Mouse (Mus musculus) limb, embryonic 14.5 days (tissue): Measurements from ENCODE around the gene B3gntl1. TPM values are rescaled to one million over a fixed set of nuclear protein-coding genes. Genes with fewer than 3 reads are reported as not detected.

Experiments used
- ATAC-seq: fragments of 200-750 bp; cut with Nextera tagmentation; 2 replicates; pipeline ENCODE4 v1.8.0; 2017; ENCODE audit warnings: low read depth, moderate number of reproducible peaks, moderate TSS enrichment; ENCODE audit not compliant: low FRiP score
- DNase-seq: peaks from one replicate; pipeline ENCODE4 v3.0.0-alpha.2; 2015; ENCODE audit warnings: low spot score
- H3K27ac ChIP-seq: fragments of 300-500 bp; sonication (generic); replicated peaks from 2 replicates; pipeline ENCODE4 v1.5.1; 2014; ENCODE audit warnings: low read depth, mild to moderate bottlenecking, low read length, moderate library complexity, mixed read lengths
- H3K27me3 ChIP-seq: fragments of 300-500 bp; sonication (generic); 2 replicates; pipeline ENCODE4 v1.6.1; 2014; ENCODE audit warnings: low read length, mixed read lengths; ENCODE audit not compliant: control insufficient read depth, insufficient read depth
- H3K36me3 ChIP-seq: fragments of 300-500 bp; sonication (generic); 2 replicates; pipeline ENCODE4 v1.6.1; 2014; ENCODE audit warnings: mild to moderate bottlenecking, low read length, moderate library complexity, mixed read lengths; ENCODE audit not compliant: control insufficient read depth, insufficient read depth
- H3K4me1 ChIP-seq: fragments of 300-500 bp; sonication (generic); 2 replicates; pipeline ENCODE4 v1.6.1; 2014; ENCODE audit warnings: antibody characterized with exemption, low read length, mixed read lengths; ENCODE audit not compliant: control insufficient read depth, insufficient read depth
- H3K4me2 ChIP-seq: fragments of 300-500 bp; sonication (generic); replicated peaks from 2 replicates; pipeline ENCODE4 v1.6.1; 2014; ENCODE audit warnings: low read depth, mild to moderate bottlenecking, low read length, moderate library complexity; ENCODE audit not compliant: severe bottlenecking
- H3K4me3 ChIP-seq: fragments of 300-500 bp; sonication (generic); replicated peaks from 2 replicates; pipeline ENCODE4 v1.5.1; 2014; ENCODE audit warnings: low read length
- H3K9ac ChIP-seq: fragments of 300-500 bp; sonication (generic); 2 replicates; pipeline ENCODE4 v1.6.1; 2014; ENCODE audit warnings: mild to moderate bottlenecking, low read depth, low read length, moderate library complexity; ENCODE audit not compliant: severe bottlenecking
- H3K9me3 ChIP-seq: fragments of 300-500 bp; sonication (generic); 2 replicates; pipeline ENCODE4 v1.6.1; 2016; ENCODE audit warnings: low read length; ENCODE audit not compliant: control insufficient read depth
- POLR2A ChIP-seq: fragments of 200-500 bp; IDR thresholded peaks from 2 replicates; pipeline ENCODE4 v1.8.0; 2012; ENCODE audit warnings: inconsistent platforms, mild to moderate bottlenecking, moderate library complexity, borderline replicate concordance; ENCODE audit not compliant: insufficient read depth, insufficient read length; ENCODE audit errors: extremely low read depth
- WGBS: fragments of 180-500 bp; shearing (Covaris S2); extraction: QIAGEN DNeasy Blood & Tissue Kit; methylation state at CpG from one replicate; pipeline ENCODE4 v1.1.7; 2014; 5-methylcytosine and 5-hydroxymethylcytosine counted together
- polyA plus RNA-seq, 2 experiments: library from polyadenylated mRNA; depleted of rRNA in 1 of 2; stranded (reverse) in 1 of 2; unstranded in 1 of 2; fragments of >200 nt; fragmentation: Nextera tagmentation in 1 of 2; extraction: Ambion mirVana in 1 of 2; gene quantifications; 2 replicates each; pipeline versions ENCODE4 v1.2.1 to v1.2.3; 2012 to 2014

B3gntl1 gene
- polyA plus RNA-seq, 2 experiments = 8.6 to 14.4 TPM

DNA sequence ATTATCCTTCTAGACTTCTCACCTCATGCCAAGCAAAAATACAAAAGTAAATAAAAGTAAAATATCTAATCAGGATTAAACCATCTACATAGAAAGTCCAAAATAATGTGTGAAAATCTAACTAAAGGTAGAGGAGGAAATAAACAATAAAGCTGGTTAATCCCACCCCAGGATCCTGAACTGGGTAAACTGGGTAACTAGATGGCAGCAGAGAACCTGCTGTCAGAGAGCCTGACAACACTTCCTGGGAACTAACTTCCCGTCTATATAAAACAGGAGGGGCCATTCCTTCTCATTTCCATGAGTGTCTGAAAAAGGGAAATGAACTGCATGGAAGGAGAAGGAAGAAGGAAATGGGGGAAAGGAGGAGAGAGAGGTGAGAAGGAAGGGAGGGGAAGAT lies 14.8 kb downstream of the B3gntl1 start:
- H3K27ac ChIP-seq = no peak overlapping the region

DNA sequence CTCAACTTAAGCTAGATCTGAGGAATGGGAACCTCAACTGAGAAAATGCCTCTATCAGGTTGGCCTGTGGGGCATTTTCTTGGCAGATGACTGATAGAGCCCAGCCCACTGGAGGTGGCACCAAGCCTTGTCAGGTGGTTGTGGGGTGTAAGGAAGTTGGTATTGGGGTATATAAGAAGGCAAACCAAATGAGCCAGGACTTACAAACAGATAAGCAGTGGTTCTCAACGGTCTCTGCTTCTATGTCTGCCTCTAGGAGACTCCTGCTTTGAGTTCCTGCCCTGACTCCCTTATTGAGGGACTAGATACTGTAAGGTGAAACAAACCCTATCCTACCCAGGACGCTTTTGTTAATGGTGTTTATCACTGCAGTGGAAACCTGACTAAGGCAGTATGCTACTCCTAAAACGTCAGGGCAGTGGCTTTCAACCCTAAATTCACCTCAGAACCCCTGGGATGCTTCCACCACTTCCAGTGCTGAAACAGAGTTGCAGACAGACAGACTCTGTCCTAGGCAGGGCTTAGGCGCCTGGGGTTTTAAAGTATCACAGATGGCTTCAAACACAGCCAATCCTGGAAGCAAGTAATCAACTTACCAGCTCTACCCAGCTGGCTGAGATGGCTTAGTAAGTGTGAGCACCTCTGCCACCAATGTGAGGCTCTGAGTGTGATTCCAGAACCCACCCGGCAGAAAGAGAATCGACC lies 17.0 kb downstream of the B3gntl1 start:
- ATAC-seq (no peak), DNase-seq (no peak)
- Histone ChIP-seq H3K9ac (no peak overlapping the region), H3K4me1 (no peaks in the 10 kb centered on the region), H3K4me3 (no peak overlapping the region), H3K9me3 (no peaks in the 10 kb centered on the region), H3K27me3 (no peaks in the 10 kb centered on the region), H3K27ac (no peak overlapping the region), H3K36me3 (peaks cover 4% of the 10 kb centered on the region; the same call in 1 of the 2 replicates), H3K4me2 (no peak overlapping the region)
- no peak for TF ChIP-seq POLR2A
- WGBS = 77% methylated on average over 6 of the region's 6 CpGs

More for the DNA sequence above, 14.8 kb downstream of the B3gntl1 start:
- H3K27me3 ChIP-seq = no peaks in the 10 kb centered on the region
- H3K4me2 ChIP-seq = no peak overlapping the region
- H3K4me1 ChIP-seq = no peaks in the 10 kb centered on the region
- TF ChIP-seq POLR2A = no peak
- H3K4me3 ChIP-seq = no peak overlapping the region
- H3K9me3 ChIP-seq = no peaks in the 10 kb centered on the region
- ATAC-seq (no peak), DNase-seq (no peak)
- WGBS = 33% methylated on average over 1 of the region's 1 CpGs
- no peak overlapping the region for H3K9ac ChIP-seq
- no peaks in the 10 kb centered on the region; the same call in 1 of the 2 replicates for H3K36me3 ChIP-seq

DNA sequence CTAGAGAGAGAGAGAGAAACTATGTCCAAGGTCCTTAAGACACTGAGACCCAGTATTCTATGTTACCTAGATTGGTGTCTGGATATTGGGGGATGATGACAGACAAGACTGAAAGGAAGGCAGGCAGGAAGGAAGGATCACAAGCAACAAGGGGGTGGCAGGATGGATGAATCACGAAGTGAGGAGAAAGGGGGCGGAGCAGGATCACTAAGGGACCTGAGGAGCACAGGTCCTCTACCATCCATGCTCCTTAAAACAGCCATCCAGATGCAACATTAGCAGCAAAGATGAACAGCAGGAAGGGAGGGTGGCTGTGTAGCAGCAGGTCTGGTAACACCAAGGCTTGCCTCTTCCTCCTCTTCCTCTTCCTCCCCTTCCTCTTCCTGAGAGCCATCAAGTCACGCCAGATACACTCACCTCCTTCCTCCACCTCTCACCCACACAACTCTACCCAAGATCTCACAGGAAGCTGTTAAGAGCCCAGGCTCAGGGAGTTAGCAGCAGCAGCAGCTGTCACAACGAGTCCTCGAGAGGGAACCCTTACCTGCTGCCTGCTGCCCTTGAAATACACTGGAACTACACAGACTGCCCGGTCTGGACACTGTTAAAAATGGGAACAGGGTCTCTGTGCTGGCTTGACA lies 17.7 kb downstream of the B3gntl1 start:
- H3K4me3 ChIP-seq = no peak overlapping the region
- DNase-seq (no peak), ATAC-seq (no peak)
- H3K36me3 ChIP-seq = peaks cover 4% of the 10 kb centered on the region; the same call in 1 of the 2 replicates
- no peaks in the 10 kb centered on the region for H3K9me3 ChIP-seq
- H3K4me2 ChIP-seq = no peak overlapping the region
- no peak overlapping the region for H3K9ac ChIP-seq
- H3K27me3 ChIP-seq = no peaks in the 10 kb centered on the region
- no peak overlapping the region for H3K27ac ChIP-seq
- WGBS = 81% methylated on average over 6 of the region's 6 CpGs
- H3K4me1 ChIP-seq = no peaks in the 10 kb centered on the region
- no peak for TF ChIP-seq POLR2A

DNA sequence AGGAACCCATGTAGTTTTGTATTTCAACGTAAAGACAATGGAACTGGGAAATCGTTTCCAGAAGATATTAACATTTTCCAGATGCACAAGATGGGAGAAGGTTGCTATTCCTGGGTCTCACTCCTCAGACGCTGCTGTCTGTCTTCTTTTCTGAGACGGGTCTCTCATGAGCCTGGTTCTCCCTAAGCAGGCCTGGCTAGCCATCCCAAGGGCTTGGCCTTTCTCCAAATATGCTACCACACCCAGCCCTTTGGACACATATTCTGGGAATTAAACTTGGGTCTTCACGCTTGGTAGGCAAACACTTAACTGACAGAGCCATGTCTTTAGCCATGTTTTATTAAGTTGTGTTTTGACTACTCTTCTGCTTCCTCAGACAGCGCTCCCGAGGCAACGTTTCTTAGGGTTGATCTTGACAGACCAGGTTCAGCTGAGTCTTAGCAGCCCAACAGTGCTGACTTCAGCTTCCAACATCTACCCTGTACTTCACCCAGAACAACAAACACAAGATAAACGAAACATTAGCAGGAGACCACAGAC lies 18.5 kb downstream of the B3gntl1 start:
- Histone ChIP-seq H3K9me3 (no peaks in the 10 kb centered on the region), H3K9ac (no peak overlapping the region), H3K4me2 (no peak overlapping the region), H3K36me3 (0 out of 2 replicates have a peak, but pooled peaks cover 4% of the 10 kb centered on the region), H3K27ac (no peak overlapping the region), H3K27me3 (no peaks in the 10 kb centered on the region), H3K4me3 (no peak overlapping the region), H3K4me1 (no peaks in the 10 kb centered on the region)
- 76% methylated on average over 9 of the region's 9 CpGs for WGBS
- DNase-seq = no peak
- TF ChIP-seq POLR2A = no peak
- no peak for ATAC-seq

DNA sequence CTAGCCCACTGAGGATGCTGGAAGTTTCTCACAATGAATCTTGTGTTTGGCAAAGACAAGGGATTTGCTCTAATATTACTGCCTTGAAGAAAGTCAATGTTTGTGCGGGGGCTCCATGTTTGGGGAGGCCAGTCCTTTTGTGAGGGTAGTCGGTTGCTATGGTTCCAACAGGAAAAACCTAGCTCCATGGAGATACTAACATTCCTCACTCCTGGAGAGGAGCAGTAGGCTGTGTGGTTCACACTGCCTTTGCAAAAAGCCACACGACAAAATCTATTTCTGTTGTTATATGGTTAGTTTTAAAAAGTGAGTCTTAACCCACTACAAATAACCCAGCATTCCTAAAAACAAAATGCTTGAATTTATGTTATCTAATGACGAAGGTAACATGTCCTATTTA lies 19.3 kb downstream of the B3gntl1 start:
- 91% methylated on average over 4 of the region's 4 CpGs for WGBS
- no peak for TF ChIP-seq POLR2A
- DNase-seq (no peak), ATAC-seq (no peak)
- no peaks in the 10 kb centered on the region for H3K9me3 ChIP-seq
- no peak overlapping the region for H3K4me3 ChIP-seq
- H3K4me2 ChIP-seq = no peak overlapping the region
- H3K4me1 ChIP-seq = no peaks in the 10 kb centered on the region
- no peak overlapping the region for H3K9ac ChIP-seq
- peaks cover 9% of the 10 kb centered on the region; the same call in 1 of the 2 replicates for H3K36me3 ChIP-seq
- no peaks in the 10 kb centered on the region for H3K27me3 ChIP-seq
- H3K27ac ChIP-seq = no peak overlapping the region
